9 mouse cellular contexts compared by ENCODE assay signal in the genomic region with DNA sequence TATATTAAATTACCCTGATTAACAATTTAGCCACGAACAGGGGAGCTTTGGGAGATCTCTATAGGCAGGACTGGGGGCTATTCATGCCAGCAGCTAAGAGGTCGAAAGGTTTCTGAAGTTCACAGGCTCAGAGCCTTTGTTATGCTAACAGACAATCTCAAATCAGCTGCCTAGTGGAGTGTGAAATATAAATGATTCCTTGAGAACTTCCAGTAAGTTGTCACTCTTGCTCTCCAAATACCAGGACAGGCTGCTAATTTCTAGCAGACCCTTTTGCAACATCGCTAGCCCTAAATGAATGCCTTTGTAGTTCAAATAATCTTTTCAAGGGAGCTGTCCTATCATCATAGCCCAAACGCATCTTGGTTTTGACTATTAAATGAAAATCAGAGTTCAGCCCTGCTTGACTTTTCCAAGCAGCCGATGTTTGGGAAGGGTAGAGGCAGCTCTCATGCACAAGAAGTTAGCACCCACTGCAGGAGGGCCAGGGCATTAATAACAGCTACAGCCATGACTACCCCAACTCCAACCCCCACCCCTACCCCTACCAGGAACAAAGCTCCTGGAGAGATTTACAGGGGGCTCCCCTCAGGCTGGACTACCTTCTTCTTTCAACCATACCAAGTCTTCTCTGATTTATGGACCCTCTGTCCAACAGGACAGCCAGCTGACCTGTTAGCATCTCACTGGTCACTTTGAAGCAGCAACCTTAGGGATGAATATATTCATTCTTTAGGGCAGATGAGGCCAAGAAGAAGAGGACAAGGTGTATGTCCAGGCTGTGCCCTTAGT.
A peak's percentile ranks its signal among the peaks of the same experiment; 100 is the strongest.
DNase-seq lines count a peak whose midpoint lies in the region; ATAC-seq lines count a peak whose summit lies in the region.
"Had no signal": no experiment of that assay in that cellular context is flagged by ENCODE, and none has a peak within 500 bp of the region (broad histone marks: within the 10 kb centered on the region; RNA-seq: fewer than 3 reads in every experiment).

No protein-coding gene starts in this region.

- DNase-seq in ZHBTc4 (ENCODE audit: low read depth, low spot score) = peak; percentile 11
- peak; percentile 43 to 59 for DNase-seq in cerebellum, postnatal 14 days
- no peak for DNase-seq in forebrain, embryonic 14.5 days (ENCODE audit: low spot score)
- DNase-seq in midbrain, embryonic 14.5 days = peak; percentile 77
- DNase-seq in lung, postnatal 36 days = no peak
- no peak for DNase-seq in urinary bladder, postnatal 25 days (ENCODE audit: low spot score)
- DNase-seq in natural killer cell, adult 2 months (ENCODE audit: low spot score in 2 of 2) = no peak

- H3K4me2 ChIP-seq in forebrain, embryonic 14.5 days (ENCODE audit: low read length) = peak overlapping the region; percentile 57
- H3K4me2 ChIP-seq in midbrain, embryonic 14.5 days (ENCODE audit: low read length) = peak overlapping the region; percentile 48

- H3K36me3 ChIP-seq in forebrain, embryonic 14.5 days (ENCODE audit: control insufficient read depth, insufficient read depth, low read length) = no peaks in the 10 kb centered on the region
- no peaks in the 10 kb centered on the region for H3K36me3 ChIP-seq in midbrain, embryonic 14.5 days (ENCODE audit: control insufficient read depth, insufficient read depth, low read length)
- H3K36me3 ChIP-seq: G1E had no signal

- under 1% methylated on average over 5 of the region's 5 CpGs for WGBS in forebrain, embryonic 14.5 days
- WGBS in midbrain, embryonic 14.5 days = 1% methylated on average over 5 of the region's 5 CpGs

- H3K9ac ChIP-seq in forebrain, embryonic 14.5 days (ENCODE audit: low read length) = peak overlapping the region; percentile 63
- peak overlapping the region; percentile 53; the same call in 1 of the 2 replicates for H3K9ac ChIP-seq in midbrain, embryonic 14.5 days (replicated peaks; ENCODE audit: low read length)

- no peaks in the 10 kb centered on the region for H3K9me3 ChIP-seq in forebrain, embryonic 14.5 days (replicated peaks; ENCODE audit: control insufficient read depth, low read length)
- no peaks in the 10 kb centered on the region for H3K9me3 ChIP-seq in midbrain, embryonic 14.5 days (ENCODE audit: control insufficient read depth, low read length)
- H3K9me3 ChIP-seq: G1E had no signal

- H3K4me3 ChIP-seq in forebrain, embryonic 14.5 days (ENCODE audit: low read depth, low read length) = peak overlapping the region; percentile 21
- peak overlapping the region; percentile 14 for H3K4me3 ChIP-seq in midbrain, embryonic 14.5 days (replicated peaks; ENCODE audit: low read depth, low read length)

- no peaks in the 10 kb centered on the region for H3K27me3 ChIP-seq in forebrain, embryonic 14.5 days (replicated peaks; ENCODE audit: control insufficient read depth, insufficient read depth, low read length)
- H3K27me3 ChIP-seq in midbrain, embryonic 14.5 days (ENCODE audit: control insufficient read depth, insufficient read depth, low read length) = no peaks in the 10 kb centered on the region

- H3K27ac ChIP-seq in forebrain, embryonic 14.5 days (ENCODE audit: low read depth, low read length) = peak overlapping the region; percentile 98
- H3K27ac ChIP-seq in midbrain, embryonic 14.5 days (replicated peaks; ENCODE audit: low read depth, low read length) = peak overlapping the region; percentile 90

- ATAC-seq in forebrain, embryonic 14.5 days = peak; percentile 63
- ATAC-seq in midbrain, embryonic 14.5 days (ENCODE audit: low FRiP score, low TSS enrichment) = peak; percentile 70
- no peak for ATAC-seq in monocyte, adult 5-6 weeks (replicated peaks; ENCODE audit: insufficient number of reproducible peaks, low FRiP score, low TSS enrichment, poor library complexity, severe bottlenecking)

- H3K4me1 ChIP-seq in forebrain, embryonic 14.5 days (ENCODE audit: control insufficient read depth, insufficient read depth, low read length) = peaks cover 48% of the 10 kb centered on the region
- H3K4me1 ChIP-seq in midbrain, embryonic 14.5 days (ENCODE audit: control insufficient read depth, insufficient read depth, low read length) = peaks cover 59% of the 10 kb centered on the region

Comparison
In these comparisons a context has a peak if more than half of its experiments do, and no peak if none do; other contexts are left out.
1. DNase-seq: peak in ZHBTc4 (single experiment), cerebellum, postnatal 14 days (2 of 2) and midbrain, embryonic 14.5 days (single experiment); none in forebrain, embryonic 14.5 days (single experiment), lung, postnatal 36 days (single experiment), urinary bladder, postnatal 25 days (single experiment) and natural killer cell, adult 2 months (0 of 2).